Mouse (Mus musculus) CH12.LX (cell line): Measurements from ENCODE around the gene Sde2. TPM values are rescaled to one million over a fixed set of nuclear protein-coding genes. Genes with fewer than 3 reads are reported as not detected.
"Not testable (repeated sequence)": the region's sequence is repeated elsewhere in the genome, so short reads cannot be mapped to it uniquely, and the experiment has no call there.

Experiments
- DNase-seq: peaks from one replicate; pipeline ENCODE4 v3.0.0-alpha.2; 2013; ENCODE audit errors: extremely low read depth
- H3K27ac ChIP-seq: 2 replicates; pipeline ENCODE4 v1.5.1; 2012; ENCODE audit warnings: low read depth, mild to moderate bottlenecking, control low read depth, moderate library complexity; ENCODE audit not compliant: insufficient read depth
- H3K27me3 ChIP-seq: replicated peaks from 2 replicates; pipeline ENCODE3; 2012; ENCODE audit warnings: inconsistent platforms
- H3K36me3 ChIP-seq, 2 experiments: replicated peaks in 1 of 2; 2 replicates each; pipeline versions ENCODE3 to v1.6.1; 2012; ENCODE audit warnings: inconsistent platforms in 1 of 2, low read length in 1 of 2, mild to moderate bottlenecking in 1 of 2, mixed read lengths in 1 of 2, moderate library complexity in 1 of 2; ENCODE audit not compliant: control insufficient read depth in 1 of 2, insufficient read depth in 1 of 2
- H3K4me1 ChIP-seq, 2 experiments: 2 replicates each; pipeline ENCODE4 v1.6.1; 2012; ENCODE audit warnings: inconsistent platforms in 1 of 2, moderate library complexity in 1 of 2; ENCODE audit not compliant: insufficient read depth in 2 of 2, control insufficient read depth in 1 of 2
- H3K4me2 ChIP-seq: 2 replicates; pipeline ENCODE4 v1.6.1; 2012; ENCODE audit warnings: low read depth, mild to moderate bottlenecking, control low read depth; ENCODE audit not compliant: poor library complexity, insufficient read depth, severe bottlenecking
- H3K4me3 ChIP-seq, 3 experiments: fragments of 150-350 bp in 1 of 3; sonication (generic) in 1 of 3; replicated peaks in 1 of 3; 2 replicates each; pipeline versions ENCODE3 to v1.5.1; 2011 to 2012; ENCODE audit warnings: low read depth in 2 of 3, low read length in 2 of 3, mild to moderate bottlenecking in 2 of 3, moderate library complexity in 2 of 3, control low read depth in 1 of 3, improper control_type of control experiment in 1 of 3, inconsistent platforms in 1 of 3, mixed read lengths in 1 of 3; ENCODE audit not compliant: poor library complexity in 1 of 3
- H3K79me2 ChIP-seq: replicated peaks from 2 replicates; pipeline ENCODE4 v1.6.1; 2012; ENCODE audit warnings: mild to moderate bottlenecking, moderate library complexity; ENCODE audit not compliant: control insufficient read depth, poor library complexity, insufficient read depth, severe bottlenecking; ENCODE audit errors: extremely low read depth
- H3K9ac ChIP-seq: 2 replicates; pipeline ENCODE4 v1.6.1; 2012; ENCODE audit warnings: low read depth, mild to moderate bottlenecking, control low read depth, moderate library complexity; ENCODE audit not compliant: insufficient read depth
- H3K9me3 ChIP-seq: replicated peaks from 2 replicates; pipeline ENCODE3; 2012; ENCODE audit warnings: low read length, inconsistent platforms, mixed read lengths
- CHD2 ChIP-seq: IDR thresholded peaks from 2 replicates; pipeline ENCODE4 v1.6.1; 2011; ENCODE audit warnings: low read length, improper control_type of control experiment
- CTCF ChIP-seq, 2 experiments: IDR thresholded peaks in 1 of 2; conservative IDR thresholded peaks in 1 of 2; 2 replicates each; pipeline ENCODE4 v1.5.1; 2011 to 2012; ENCODE audit warnings: low read depth in 2 of 2, low read length in 2 of 2, improper control_type of control experiment in 1 of 2, inconsistent platforms in 1 of 2, mild to moderate bottlenecking in 1 of 2, moderate library complexity in 1 of 2
- HCFC1 ChIP-seq: IDR thresholded peaks from 2 replicates; pipeline ENCODE4 v1.6.1; 2012; ENCODE audit warnings: low read depth, mild to moderate bottlenecking, inconsistent platforms, low read length, improper control_type of control experiment
- IRF4 ChIP-seq: IDR thresholded peaks from 2 replicates; pipeline ENCODE4 v1.6.1; 2014; ENCODE audit warnings: low read depth, mild to moderate bottlenecking, inconsistent platforms, low read length, improper control_type of control experiment
- JUN ChIP-seq: IDR thresholded peaks from 2 replicates; pipeline ENCODE4 v1.6.1; 2011; ENCODE audit warnings: low read depth, mild to moderate bottlenecking, low read length, improper control_type of control experiment, moderate library complexity; ENCODE audit not compliant: insufficient read depth
- KAT2A ChIP-seq: IDR thresholded peaks from 2 replicates; pipeline ENCODE4 v1.6.1; 2012; ENCODE audit warnings: low read length, improper control_type of control experiment, inconsistent platforms; ENCODE audit not compliant: insufficient replicate concordance
- MEF2A ChIP-seq: IDR thresholded peaks from 2 replicates; pipeline ENCODE4 v1.6.1; 2014; ENCODE audit warnings: low read depth, mild to moderate bottlenecking, inconsistent platforms, low read length, improper control_type of control experiment, borderline replicate concordance
- MXI1 ChIP-seq: IDR thresholded peaks from 2 replicates; pipeline ENCODE4 v1.6.1; 2011; ENCODE audit warnings: mild to moderate bottlenecking, low read depth, low read length, improper control_type of control experiment
- MYC ChIP-seq: IDR thresholded peaks from 2 replicates; pipeline ENCODE4 v1.6.1; 2011; ENCODE audit warnings: low read depth, mild to moderate bottlenecking, improper control_type of control experiment, low read length
- POLR2A ChIP-seq: IDR thresholded peaks from 2 replicates; pipeline ENCODE4 v1.6.1; 2011; ENCODE audit warnings: low read depth, mild to moderate bottlenecking, improper control_type of control experiment, low read length
- RAD21 ChIP-seq: IDR thresholded peaks from 2 replicates; pipeline ENCODE4 v1.6.1; 2011; ENCODE audit warnings: low read depth, mild to moderate bottlenecking, low read length, improper control_type of control experiment, moderate library complexity
- SIN3A ChIP-seq: IDR thresholded peaks from 2 replicates; pipeline ENCODE4 v1.6.1; 2012; ENCODE audit warnings: low read length, improper control_type of control experiment, inconsistent platforms
- SMC3 ChIP-seq: IDR thresholded peaks from 2 replicates; pipeline ENCODE4 v1.6.1; 2011; ENCODE audit warnings: low read depth, low read length, improper control_type of control experiment
- ZC3H11A ChIP-seq: IDR thresholded peaks from 2 replicates; pipeline ENCODE4 v1.6.1; 2012; ENCODE audit warnings: low read depth, mild to moderate bottlenecking, inconsistent platforms, low read length, improper control_type of control experiment
- ZMIZ1 ChIP-seq: IDR thresholded peaks from 2 replicates; pipeline ENCODE4 v1.6.1; 2012; ENCODE audit warnings: low read depth, mild to moderate bottlenecking, inconsistent platforms, low read length, improper control_type of control experiment
- ZNF384 ChIP-seq: IDR thresholded peaks from 2 replicates; pipeline ENCODE4 v1.6.1; 2012; ENCODE audit warnings: low read depth, low read length, improper control_type of control experiment, inconsistent platforms
- dilution Hi-C: fragments of 300-500 bp; cut with MboI; formaldehyde crosslinking; loops from 2 replicates; pipeline ENCODE4 v1.14.3; 2020; ENCODE audit warnings: low sequenced_read_pairs; ENCODE audit not compliant: extremely low pct_unique_long_range_greater_than_20kb, extremely low pct_ligation_motif_present
- in situ Hi-C: fragments of 300-500 bp; cut with MboI; formaldehyde crosslinking; loops from 3 replicates; pipeline ENCODE4 v1.14.3; 2019; ENCODE audit warnings: low sequenced_read_pairs, low pct_ligation_motif_present, low pct_unique_long_range_greater_than_20kb, mixed read lengths
- polyA plus RNA-seq: library from polyadenylated mRNA; unstranded; fragments of >175 nt; gene quantifications from 2 replicates; pipeline ENCODE4 v1.2.1, GENCODE M21; 2012; ENCODE audit warnings: low read depth; ENCODE audit not compliant: insufficient read length
- total RNA-seq, 2 experiments: library from RNA; depleted of rRNA; stranded (reverse); fragments of 300-350 nt in 1 of 2; fragments of >200 nt in 1 of 2; gene quantifications; 2 replicates each; pipeline ENCODE4 v1.2.3; 2012 to 2014

Gene Sde2
- total and polyA plus RNA-seq, 3 experiments, result 24.7 to 33.2 (median 28.0) TPM

- TF ChIP-seq MEF2A, result no peak
- no peak for TF ChIP-seq IRF4
- no peak for TF ChIP-seq ZC3H11A
- TF ChIP-seq CHD2, result no peak
- no peak for TF ChIP-seq POLR2A
- no peak for TF ChIP-seq MYC
- no peak for TF ChIP-seq KAT2A
- no peak for TF ChIP-seq JUN
- TF ChIP-seq SIN3A, result no peak
- TF ChIP-seq ZMIZ1, result no peak
- no peaks in the 10 kb centered on the region for H3K9me3 ChIP-seq
- no peak for DNase-seq
- no peak within 1 kb of the TSS for H3K27ac ChIP-seq
- peaks cover 10 to 43% of the 10 kb centered on the region in 2 experiments for H3K4me1 ChIP-seq
- H3K36me3 ChIP-seq, result no peaks in the 10 kb centered on the region
- no peak within 1 kb of the TSS for H3K4me2 ChIP-seq
- in situ Hi-C loops (no loop called here), dilution Hi-C loops (no loop called here)
- no peak within 1 kb of the TSS for H3K9ac ChIP-seq
- H3K4me3 ChIP-seq, result no peak within 1 kb of the TSS
- no peaks in the 10 kb centered on the region for H3K27me3 ChIP-seq
- no peaks in the 10 kb centered on the region for H3K79me2 ChIP-seq
Observed at GRCm38 (mm10) chr1:180892808-180893207, 41.9 kb downstream of the Sde2 start, which contains the start of gene Lefty2. Gene Lefty2, plus strand, starts transcription at chr1:180893108.

GRCm38 (mm10) chr1:180894088-180894987 lies 43.4 kb downstream of the Sde2 start:
- H3K4me3 ChIP-seq, H3K9me3 ChIP-seq, H3K9ac ChIP-seq, H3K36me3 ChIP-seq, in situ Hi-C loops, dilution Hi-C loops, H3K79me2 ChIP-seq, H3K4me2 ChIP-seq, DNase-seq, H3K27me3 ChIP-seq, H3K27ac ChIP-seq: not testable (repeated sequence)
- H3K4me1 ChIP-seq, result peaks cover 2 to 28% of the 10 kb centered on the region in 2 experiments

GRCm38 (mm10) chr1:180901107-180901506 lies 50.2 kb downstream of the Sde2 start:
- TF ChIP-seq SMC3 (peak; percentile 75), HCFC1 (peak; percentile 25; the same call in 1 of the 2 replicates), RAD21 (peak; percentile 85), MXI1 (no peak), SIN3A (no peak), ZNF384 (peak; percentile 100), ZC3H11A (peak; percentile 29; the same call in 1 of the 2 replicates), CTCF (conservative IDR thresholded peaks at IDR 0.05 in 1 of 2, IDR thresholded peaks at IDR 0.05 in 1 of 2; ENCODE audit: low read depth in 2 of 2, low read length in 2 of 2) (peak; percentile 59 to 92)
- TF ChIP-seq, all 38 proteins: peak for 6
- no peak overlapping the region for H3K9ac ChIP-seq
- dilution Hi-C loops, result no loop called here
- peak; percentile 76 for DNase-seq
- H3K4me1 ChIP-seq, result peaks cover 6 to 21% of the 10 kb centered on the region in 2 experiments
- peaks cover 6 to 7% of the 10 kb centered on the region in 2 experiments for H3K36me3 ChIP-seq
- in situ Hi-C loops, result no loop called here
- no peak overlapping the region for H3K4me3 ChIP-seq
- H3K27me3 ChIP-seq, result no peaks in the 10 kb centered on the region
- peaks cover 16% of the 10 kb centered on the region for H3K79me2 ChIP-seq
- H3K9me3 ChIP-seq, result no peaks in the 10 kb centered on the region
- no peak overlapping the region for H3K27ac ChIP-seq
- H3K4me2 ChIP-seq, result no peak overlapping the region
